In the genomic region with DNA sequence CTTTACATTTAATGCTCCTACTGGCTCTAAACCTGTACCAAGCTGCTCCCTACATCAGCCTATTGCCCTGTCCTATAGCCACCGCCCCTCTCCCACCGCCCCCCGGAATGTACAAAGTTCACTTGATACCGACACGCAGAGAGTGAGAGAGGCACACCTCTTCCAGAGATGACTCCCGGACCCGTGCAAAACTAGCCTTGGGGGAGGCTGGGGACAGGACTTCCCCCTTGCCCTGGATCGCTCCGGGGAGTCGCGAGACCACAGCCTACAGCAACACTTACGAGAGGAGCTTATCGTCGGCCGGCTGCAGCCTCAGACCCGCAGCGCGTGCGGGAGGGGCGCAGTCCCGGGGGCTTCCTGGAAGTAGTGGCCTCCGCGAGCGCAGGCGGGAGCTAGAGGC, we compare ENCODE assay signal across 8 mouse cellular contexts. TPM values are rescaled to one million over a fixed set of nuclear protein-coding genes. Genes with fewer than 3 reads are reported as not detected.
DNase-seq lines count a peak whose midpoint lies in the region; ATAC-seq lines count a peak whose summit lies in the region.

No protein-coding gene starts in this region.

- no peaks in the 10 kb centered on the region for H3K9me3 ChIP-seq in embryonic facial prominence, embryonic 10.5 days
- no peaks in the 10 kb centered on the region for H3K9me3 ChIP-seq in intestine, embryonic 14.5 days (ENCODE audit: control insufficient read depth, low read length)
- H3K9me3 ChIP-seq in midbrain, embryonic 12.5 days: no peaks in the 10 kb centered on the region

- H3K27me3 ChIP-seq in embryonic facial prominence, embryonic 10.5 days (replicated peaks; ENCODE audit: low read depth, poor library complexity, severe bottlenecking): no peaks in the 10 kb centered on the region
- H3K27me3 ChIP-seq in intestine, embryonic 14.5 days (replicated peaks; ENCODE audit: control insufficient read depth, insufficient read depth, low read length): no peaks in the 10 kb centered on the region
- H3K27me3 ChIP-seq in midbrain, embryonic 12.5 days: no peaks in the 10 kb centered on the region

- H3K9ac ChIP-seq in intestine, embryonic 14.5 days (ENCODE audit: low read length): peak overlapping the region; percentile 88
- H3K9ac ChIP-seq in midbrain, embryonic 12.5 days (replicated peaks): peak overlapping the region; percentile 85

- peak overlapping the region; percentile 92 for H3K27ac ChIP-seq in embryonic facial prominence, embryonic 10.5 days (replicated peaks)
- peak overlapping the region; percentile 84 for H3K27ac ChIP-seq in intestine, embryonic 14.5 days (ENCODE audit: low read depth)
- H3K27ac ChIP-seq in midbrain, embryonic 12.5 days (replicated peaks): peak overlapping the region; percentile 88

- peak; percentile 9 for DNase-seq in ovary, postnatal 14 days (ENCODE audit: low spot score)
- no peak for DNase-seq in ovary, postnatal 36 days (ENCODE audit: low spot score)
- peak; percentile 76 for DNase-seq in embryonic facial prominence, embryonic 10.5 days (ENCODE audit: low spot score)
- DNase-seq in intestine, embryonic 14.5 days (ENCODE audit: low spot score): no peak
- no peak for DNase-seq in thymus, postnatal 14 days
- no peak for DNase-seq in gastrocnemius, adult 8-10 months (ENCODE audit: low spot score in 2 of 2)
- no peak for DNase-seq in cerebellum, postnatal 25 days

- peaks cover 56% of the 10 kb centered on the region for H3K4me1 ChIP-seq in embryonic facial prominence, embryonic 10.5 days
- peaks cover 33% of the 10 kb centered on the region for H3K4me1 ChIP-seq in intestine, embryonic 14.5 days (replicated peaks; ENCODE audit: control insufficient read depth, insufficient read depth, low read length)
- peaks cover 31% of the 10 kb centered on the region for H3K4me1 ChIP-seq in midbrain, embryonic 12.5 days

- H3K36me3 ChIP-seq in embryonic facial prominence, embryonic 10.5 days (replicated peaks): peaks cover 36% of the 10 kb centered on the region
- H3K36me3 ChIP-seq in intestine, embryonic 14.5 days (ENCODE audit: control insufficient read depth, insufficient read depth, low read length): peaks cover 13% of the 10 kb centered on the region
- H3K36me3 ChIP-seq in midbrain, embryonic 12.5 days: peaks cover 13% of the 10 kb centered on the region

- ATAC-seq in intestine, embryonic 14.5 days (replicated peaks; ENCODE audit: low FRiP score, low TSS enrichment, low read depth): peak; percentile 54
- peak; percentile 27 for ATAC-seq in midbrain, embryonic 12.5 days (ENCODE audit: low FRiP score, low read depth)

- H3K4me2 ChIP-seq in intestine, embryonic 14.5 days (ENCODE audit: low read length): peak overlapping the region; percentile 77
- H3K4me2 ChIP-seq in midbrain, embryonic 12.5 days (replicated peaks): peak overlapping the region; percentile 89

- H3K4me3 ChIP-seq in embryonic facial prominence, embryonic 10.5 days: peak overlapping the region; percentile 84
- peak overlapping the region; percentile 90 for H3K4me3 ChIP-seq in intestine, embryonic 14.5 days (ENCODE audit: low read depth, low read length)
- H3K4me3 ChIP-seq in midbrain, embryonic 12.5 days: peak overlapping the region; percentile 77

- under 1% methylated on average over 25 of the region's 25 CpGs for WGBS in embryonic facial prominence, embryonic 10.5 days
- WGBS in intestine, embryonic 14.5 days: 0% methylated on average over 25 of the region's 25 CpGs
- under 1% methylated on average over 25 of the region's 25 CpGs for WGBS in midbrain, embryonic 12.5 days

RNA-seq across cellular contexts. Expression of a gene that starts 0.5 kb away (rescaled TPM):
- 27.4 and 28.2 TPM in 2 replicates for polyA plus RNA-seq in embryonic facial prominence, embryonic 10.5 days (2016; fragmentation: Nextera tagmentation; extraction: Ambion mirVana)
- 23.6 and 24.1 TPM in 2 replicates for polyA plus RNA-seq in intestine, embryonic 14.5 days (2014; fragmentation: Nextera tagmentation; extraction: Ambion mirVana)
- 26.9 and 29.3 TPM in 2 replicates for polyA plus RNA-seq in midbrain, embryonic 12.5 days (2016; fragmentation: Nextera tagmentation; extraction: Ambion mirVana)
- total RNA-seq in gastrocnemius, adult 8-10 months (2022): 1 to 10 TPM; 1.0 to 2.9 (median 1.4) TPM

RNA-seq across cellular contexts. Expression of a gene that starts 3.1 kb away (rescaled TPM):
- polyA plus RNA-seq in embryonic facial prominence, embryonic 10.5 days (2016; fragmentation: Nextera tagmentation; extraction: Ambion mirVana): 22.8 and 24.9 TPM in 2 replicates
- polyA plus RNA-seq in intestine, embryonic 14.5 days (2014; fragmentation: Nextera tagmentation; extraction: Ambion mirVana): 15.9 and 16.5 TPM in 2 replicates
- 22.2 TPM in 2 replicates for polyA plus RNA-seq in midbrain, embryonic 12.5 days (2016; fragmentation: Nextera tagmentation; extraction: Ambion mirVana)
- 1 to 10 TPM; 4.6 to 5.8 (median 5.2) TPM for total RNA-seq in gastrocnemius, adult 8-10 months (2022)

RNA-seq across cellular contexts. Expression of a gene that starts 22.3 kb away (rescaled TPM):
- polyA plus RNA-seq in embryonic facial prominence, embryonic 10.5 days (2016; fragmentation: Nextera tagmentation; extraction: Ambion mirVana): 0.79 and 0.82 TPM in 2 replicates
- 1.2 and 1.3 TPM in 2 replicates for polyA plus RNA-seq in intestine, embryonic 14.5 days (2014; fragmentation: Nextera tagmentation; extraction: Ambion mirVana)
- polyA plus RNA-seq in midbrain, embryonic 12.5 days (2016; fragmentation: Nextera tagmentation; extraction: Ambion mirVana): 1.1 and 1.3 TPM in 2 replicates
- under 1 TPM in 3 of 4 experiments, not detected in 1; 0.12 to 0.18 (median 0.17) TPM for total RNA-seq in gastrocnemius, adult 8-10 months (2022)

RNA-seq across cellular contexts. Expression of a gene that starts 52.8 kb away (rescaled TPM):
- 33.4 and 35.5 TPM in 2 replicates for polyA plus RNA-seq in embryonic facial prominence, embryonic 10.5 days (2016; fragmentation: Nextera tagmentation; extraction: Ambion mirVana)
- polyA plus RNA-seq in intestine, embryonic 14.5 days (2014; fragmentation: Nextera tagmentation; extraction: Ambion mirVana): 39.5 and 44.8 TPM in 2 replicates
- polyA plus RNA-seq in midbrain, embryonic 12.5 days (2016; fragmentation: Nextera tagmentation; extraction: Ambion mirVana): 68.8 and 71.0 TPM in 2 replicates
- total RNA-seq in gastrocnemius, adult 8-10 months (2022): 1 to 10 TPM; 2.6 to 5.2 (median 3.4) TPM

Comparison
In these comparisons a context has a peak if more than half of its experiments do, and no peak if none do; other contexts are left out.
1. DNase-seq: peak in ovary, postnatal 14 days (single experiment) and embryonic facial prominence, embryonic 10.5 days (single experiment); none in ovary, postnatal 36 days (single experiment), intestine, embryonic 14.5 days (single experiment), thymus, postnatal 14 days (single experiment), gastrocnemius, adult 8-10 months (0 of 2) and cerebellum, postnatal 25 days (0 of 2).
2. Peak in every context shown above with its lines, with median percentiles within 50 percentile points of each other: H3K27ac ChIP-seq and H3K4me3 ChIP-seq.